10 mouse cellular contexts compared by ENCODE assay signal in the genomic region with DNA sequence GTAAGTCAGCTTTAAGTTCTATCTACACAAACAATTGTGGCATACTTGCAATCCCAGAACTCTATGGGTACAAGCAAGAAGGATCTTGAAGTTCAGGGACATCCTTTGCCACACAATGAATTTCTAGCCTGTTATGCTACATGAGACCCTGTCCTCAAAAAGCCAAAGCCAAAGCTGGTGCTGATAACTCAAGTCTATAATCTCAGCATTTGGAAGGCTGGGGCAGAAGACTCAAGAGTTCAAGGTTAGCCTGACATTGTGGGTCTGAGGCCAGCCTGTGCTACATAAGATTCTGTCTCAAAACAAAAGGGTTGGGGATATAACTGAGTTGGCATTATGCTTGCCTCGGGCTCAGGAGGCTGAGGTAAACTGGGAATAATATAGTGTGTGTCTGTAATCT. TPM values are rescaled to one million over a fixed set of nuclear protein-coding genes. Genes with fewer than 3 reads are reported as not detected.
A peak's percentile ranks its signal among the peaks of the same experiment; 100 is the strongest.
DNase-seq lines count a peak whose midpoint lies in the region; ATAC-seq and TF ChIP-seq lines count a peak whose summit lies in the region.
"Had no signal": no experiment of that assay in that cellular context is flagged by ENCODE, and none has a peak within 500 bp of the region (broad histone marks: within the 10 kb centered on the region; RNA-seq: fewer than 3 reads in every experiment).

No protein-coding gene starts in this region.

- peak overlapping the region; percentile 96 for H3K9ac ChIP-seq in lung, embryonic 14.5 days
- peak overlapping the region; percentile 9; the same call in 1 of the 2 replicates for H3K9ac ChIP-seq in forebrain, embryonic 11.5 days (ENCODE audit: low read length)
- H3K9ac ChIP-seq in limb, embryonic 12.5 days (replicated peaks): no peak overlapping the region

- H3K4me3 ChIP-seq in lung, embryonic 14.5 days (ENCODE audit: low read depth, low read length): peak overlapping the region; percentile 78
- H3K4me3 ChIP-seq in forebrain, embryonic 11.5 days (ENCODE audit: low read depth, low read length): peak overlapping the region; percentile 63
- peak overlapping the region; percentile 70 for H3K4me3 ChIP-seq in limb, embryonic 12.5 days (replicated peaks)

- H3K27me3 ChIP-seq in lung, embryonic 14.5 days (ENCODE audit: insufficient read depth, low read length): no peaks in the 10 kb centered on the region
- no peaks in the 10 kb centered on the region for H3K27me3 ChIP-seq in forebrain, embryonic 11.5 days (ENCODE audit: control insufficient read depth, insufficient read depth, low read length)
- no peaks in the 10 kb centered on the region for H3K27me3 ChIP-seq in limb, embryonic 12.5 days

- no peak for ATAC-seq in lung, embryonic 14.5 days (ENCODE audit: insufficient read depth)
- no peak for ATAC-seq in forebrain, embryonic 11.5 days (replicated peaks; ENCODE audit: low FRiP score)
- no peak for ATAC-seq in limb, embryonic 12.5 days (ENCODE audit: insufficient number of reproducible peaks, insufficient read depth, low FRiP score, low TSS enrichment, low read depth)

- no peak for TF ChIP-seq CTCF in lung, embryonic 14.5 days (IDR thresholded peaks at IDR 0.05; ENCODE audit: low read depth)

- peaks cover 9% of the 10 kb centered on the region for H3K4me1 ChIP-seq in lung, embryonic 14.5 days (ENCODE audit: insufficient read depth)
- H3K4me1 ChIP-seq in forebrain, embryonic 11.5 days (replicated peaks; ENCODE audit: control insufficient read depth, insufficient read depth, low read length): peaks cover 2% of the 10 kb centered on the region; the same call in 1 of the 2 replicates
- H3K4me1 ChIP-seq in limb, embryonic 12.5 days (replicated peaks): peaks cover 14% of the 10 kb centered on the region

- H3K4me2 ChIP-seq in lung, embryonic 14.5 days: peak overlapping the region; percentile 76
- peak overlapping the region; percentile 70 for H3K4me2 ChIP-seq in forebrain, embryonic 11.5 days (ENCODE audit: low read depth, low read length, severe bottlenecking)
- peak overlapping the region; percentile 64 for H3K4me2 ChIP-seq in limb, embryonic 12.5 days

- no peaks in the 10 kb centered on the region; the same call in 1 of the 2 replicates for H3K9me3 ChIP-seq in lung, embryonic 14.5 days (ENCODE audit: low read depth, low read length)
- H3K9me3 ChIP-seq in forebrain, embryonic 11.5 days (ENCODE audit: control insufficient read depth, low read length): no peaks in the 10 kb centered on the region
- H3K9me3 ChIP-seq in limb, embryonic 12.5 days: no peaks in the 10 kb centered on the region

- no peak overlapping the region for H3K27ac ChIP-seq in lung, embryonic 14.5 days (ENCODE audit: low read depth)
- H3K27ac ChIP-seq in forebrain, embryonic 11.5 days (ENCODE audit: low read depth, low read length): no peak overlapping the region
- H3K27ac ChIP-seq in limb, embryonic 12.5 days: no peak overlapping the region

- no peak for DNase-seq in lung, embryonic 14.5 days
- no peak for DNase-seq in lung, postnatal 25 days (ENCODE audit: low spot score)
- DNase-seq in forebrain, embryonic 11.5 days (ENCODE audit: low spot score): no peak
- DNase-seq in retina, embryonic 14.5 days (ENCODE audit: low spot score): peak; percentile 3
- no peak for DNase-seq in embryo, embryonic 11 days
- no peak for DNase-seq in urinary bladder, postnatal 4 days (ENCODE audit: low spot score in 2 of 2)
- no peak for DNase-seq in right cerebral cortex, postnatal 14 days
- DNase-seq: kidney, adult 11 months had no signal

- 70% methylated on average over 1 of the region's 1 CpGs for WGBS in lung, embryonic 14.5 days
- WGBS in forebrain, embryonic 11.5 days: 80% methylated on average over 1 of the region's 1 CpGs
- 87% methylated on average over 1 of the region's 1 CpGs for WGBS in limb, embryonic 12.5 days

- peaks cover 19% of the 10 kb centered on the region for H3K36me3 ChIP-seq in lung, embryonic 14.5 days (ENCODE audit: insufficient read depth)
- H3K36me3 ChIP-seq in forebrain, embryonic 11.5 days (ENCODE audit: control insufficient read depth, insufficient read depth, low read length): peaks cover 3% of the 10 kb centered on the region; the same call in 1 of the 2 replicates
- peaks cover 22% of the 10 kb centered on the region for H3K36me3 ChIP-seq in limb, embryonic 12.5 days

RNA-seq across cellular contexts. Expression of a gene that starts 1.1 kb away (rescaled TPM):
- 28.2 and 30.2 TPM in 2 replicates for polyA plus RNA-seq in lung, embryonic 14.5 days (2014; fragmentation: Nextera tagmentation; extraction: Ambion mirVana)
- 57.3 and 62.9 TPM in 2 replicates for polyA plus RNA-seq in forebrain, embryonic 11.5 days (2014; fragmentation: Nextera tagmentation; extraction: Ambion mirVana)
- 41.3 and 43.3 TPM in 2 replicates for polyA plus RNA-seq in limb, embryonic 12.5 days (2016; fragmentation: Nextera tagmentation; extraction: Ambion mirVana)

RNA-seq across cellular contexts. Expression of a gene that starts 47.7 kb away (rescaled TPM):
- polyA plus RNA-seq in lung, embryonic 14.5 days (2014; fragmentation: Nextera tagmentation; extraction: Ambion mirVana): 13.7 and 15.6 TPM in 2 replicates
- 9.6 and 10.2 TPM in 2 replicates for polyA plus RNA-seq in forebrain, embryonic 11.5 days (2014; fragmentation: Nextera tagmentation; extraction: Ambion mirVana)
- polyA plus RNA-seq in limb, embryonic 12.5 days (2016; fragmentation: Nextera tagmentation; extraction: Ambion mirVana): 14.3 and 17.3 TPM in 2 replicates

RNA-seq across cellular contexts. Expression of a gene that starts 57.4 kb away (rescaled TPM):
- polyA plus RNA-seq in lung, embryonic 14.5 days (2014; fragmentation: Nextera tagmentation; extraction: Ambion mirVana): not detected in 2 replicates
- not detected in 2 replicates for polyA plus RNA-seq in forebrain, embryonic 11.5 days (2014; fragmentation: Nextera tagmentation; extraction: Ambion mirVana)
- not detected in 2 replicates for polyA plus RNA-seq in limb, embryonic 12.5 days (2016; fragmentation: Nextera tagmentation; extraction: Ambion mirVana)
- polyA plus RNA-seq: activated CD4-positive, CD25-positive, alpha-beta regulatory T cell, adult 4 months had no signal
